Comparison of ENCODE assay signal across 18 mouse cellular contexts in the genomic region with DNA sequence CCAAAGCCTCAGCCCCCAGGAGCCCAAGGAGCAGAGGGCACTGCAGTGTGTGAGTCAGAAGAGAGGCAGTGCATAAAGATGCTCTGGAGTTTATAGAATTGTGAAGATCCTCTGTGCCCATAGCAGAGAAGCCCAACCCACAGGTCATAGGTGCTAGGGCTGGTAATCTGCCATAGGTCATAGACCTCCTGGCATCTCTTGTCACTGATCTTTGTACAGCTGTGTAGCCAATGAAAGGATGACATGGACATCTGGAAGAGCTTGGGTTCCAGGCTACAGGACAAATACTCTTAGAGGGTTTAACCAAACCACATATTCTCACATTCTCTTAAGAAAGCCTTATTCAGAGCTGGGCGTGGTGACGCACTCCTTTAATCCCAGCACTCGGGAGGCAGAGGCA. TPM values are rescaled to one million over a fixed set of nuclear protein-coding genes. Genes with fewer than 3 reads are reported as not detected.
DNase-seq lines count a peak whose midpoint lies in the region; ATAC-seq and TF ChIP-seq lines count a peak whose summit lies in the region.
"Had no signal": no experiment of that assay in that cellular context is flagged by ENCODE, and none has a peak within 500 bp of the region (broad histone marks: within the 10 kb centered on the region; RNA-seq: fewer than 3 reads in every experiment).

No protein-coding gene starts in this region.

- no peak overlapping the region for H3K4me3 ChIP-seq in liver, adult 2 months (ENCODE audit: insufficient read depth, low read depth, low read length)
- no peak overlapping the region for H3K4me3 ChIP-seq in liver, embryonic 11.5 days (ENCODE audit: low read depth, low read length)

- H3K27me3 ChIP-seq in liver, adult 2 months (ENCODE audit: control insufficient read depth, insufficient read depth, low read length) = no peaks in the 10 kb centered on the region
- H3K27me3 ChIP-seq in liver, embryonic 11.5 days (replicated peaks; ENCODE audit: control insufficient read depth, insufficient read depth, low read length) = no peaks in the 10 kb centered on the region
- H3K27me3 ChIP-seq: CH12.LX, Patski had no signal

- no peaks in the 10 kb centered on the region for H3K36me3 ChIP-seq in liver, adult 2 months (ENCODE audit: control insufficient read depth, insufficient read depth, low read length)
- no peaks in the 10 kb centered on the region for H3K36me3 ChIP-seq in liver, embryonic 11.5 days (ENCODE audit: control insufficient read depth, insufficient read depth, low read length)

- H3K9ac ChIP-seq in liver, adult 2 months (ENCODE audit: low read depth, low read length) = no peak overlapping the region
- no peak overlapping the region for H3K9ac ChIP-seq in liver, embryonic 11.5 days (ENCODE audit: low read depth, low read length)

- H3K4me1 ChIP-seq in liver, adult 2 months (ENCODE audit: control insufficient read depth, insufficient read depth, low read length) = peaks cover 2% of the 10 kb centered on the region; the same call in 1 of the 2 replicates
- 0 out of 2 replicates have a peak, but pooled peaks cover 2% of the 10 kb centered on the region for H3K4me1 ChIP-seq in liver, embryonic 11.5 days (replicated peaks; ENCODE audit: control insufficient read depth, insufficient read depth, low read length)

- no peaks in the 10 kb centered on the region for H3K9me3 ChIP-seq in liver, embryonic 11.5 days (ENCODE audit: control insufficient read depth, low read length)
- H3K9me3 ChIP-seq: G1E had no signal

- H3K27ac ChIP-seq in liver, adult 2 months (replicated peaks; ENCODE audit: insufficient read depth, low read depth, low read length) = no peak overlapping the region; the same call in 1 of the 2 replicates
- no peak overlapping the region for H3K27ac ChIP-seq in liver, embryonic 11.5 days (ENCODE audit: low read depth, low read length)

- peak; percentile 91 for DNase-seq in liver, adult 2 months (ENCODE audit: extremely low read depth, low read depth, low spot score)
- DNase-seq in liver, embryonic 11.5 days (ENCODE audit: low spot score) = no peak
- DNase-seq: adrenal gland, adult 2 months; adrenal gland, adult 8-10 months; adrenal gland, postnatal 10 days; adrenal gland, postnatal 14 days; adrenal gland, postnatal 25 days; adrenal gland, postnatal 36 days; B cell, adult 2 months; cerebellum, adult 11 months; cerebellum, adult 18-20 months; cerebellum, adult 2 months had no signal

- no peak for TF ChIP-seq CTCF in liver, adult 2 months (IDR thresholded peaks at IDR 0.05; ENCODE audit: low read depth, low read length)

- TF ChIP-seq POLR2A in liver, adult 2 months (IDR thresholded peaks at IDR 0.05; ENCODE audit: extremely low read depth, insufficient read depth, low read length) = no peak

- no peak for ATAC-seq in liver, embryonic 11.5 days (replicated peaks; ENCODE audit: low FRiP score)
- ATAC-seq: activated CD4-positive, CD25-positive, alpha-beta regulatory T cell, adult 4 months; CD4-positive, CD25-positive, alpha-beta regulatory T cell, adult 4 months; Patski had no signal

- no peak overlapping the region for H3K4me2 ChIP-seq in liver, embryonic 11.5 days

- H3K79me2 ChIP-seq in liver, adult 2 months (ENCODE audit: control insufficient read depth, insufficient read depth, low read length) = no peaks in the 10 kb centered on the region; the same call in 1 of the 2 replicates

- 95% methylated on average over 3 of the region's 3 CpGs for WGBS in liver, adult 2 months
- WGBS in liver, embryonic 11.5 days = 90% methylated on average over 3 of the region's 3 CpGs

RNA-seq across cellular contexts. Expression of gene Acot7, which starts 41.7 kb away (rescaled TPM):
- 9.3 and 10.7 TPM in 2 replicates for total RNA-seq in liver, adult 2 months (2014; rRNA removed)
- polyA plus RNA-seq in liver, adult 2 months (2012; rRNA removed) = 18.4 and 20.8 TPM in 2 replicates
- 50.0 and 51.1 TPM in 2 replicates for polyA plus RNA-seq in liver, embryonic 11.5 days (2014; fragmentation: Nextera tagmentation; extraction: Ambion mirVana)

RNA-seq across cellular contexts. Expression of gene Gpr153, which starts 54.4 kb away (rescaled TPM):
- 0.46 and 0.54 TPM in 2 replicates for total RNA-seq in liver, adult 2 months (2014; rRNA removed)
- polyA plus RNA-seq in liver, adult 2 months (2012; rRNA removed) = 0.98 and 1.1 TPM in 2 replicates
- 1.9 and 2.2 TPM in 2 replicates for polyA plus RNA-seq in liver, embryonic 11.5 days (2014; fragmentation: Nextera tagmentation; extraction: Ambion mirVana)
- total RNA-seq: MEL had no signal
- polyA plus RNA-seq: activated CD4-positive, CD25-positive, alpha-beta regulatory T cell, adult 4 months had no signal
